In the genomic region with DNA sequence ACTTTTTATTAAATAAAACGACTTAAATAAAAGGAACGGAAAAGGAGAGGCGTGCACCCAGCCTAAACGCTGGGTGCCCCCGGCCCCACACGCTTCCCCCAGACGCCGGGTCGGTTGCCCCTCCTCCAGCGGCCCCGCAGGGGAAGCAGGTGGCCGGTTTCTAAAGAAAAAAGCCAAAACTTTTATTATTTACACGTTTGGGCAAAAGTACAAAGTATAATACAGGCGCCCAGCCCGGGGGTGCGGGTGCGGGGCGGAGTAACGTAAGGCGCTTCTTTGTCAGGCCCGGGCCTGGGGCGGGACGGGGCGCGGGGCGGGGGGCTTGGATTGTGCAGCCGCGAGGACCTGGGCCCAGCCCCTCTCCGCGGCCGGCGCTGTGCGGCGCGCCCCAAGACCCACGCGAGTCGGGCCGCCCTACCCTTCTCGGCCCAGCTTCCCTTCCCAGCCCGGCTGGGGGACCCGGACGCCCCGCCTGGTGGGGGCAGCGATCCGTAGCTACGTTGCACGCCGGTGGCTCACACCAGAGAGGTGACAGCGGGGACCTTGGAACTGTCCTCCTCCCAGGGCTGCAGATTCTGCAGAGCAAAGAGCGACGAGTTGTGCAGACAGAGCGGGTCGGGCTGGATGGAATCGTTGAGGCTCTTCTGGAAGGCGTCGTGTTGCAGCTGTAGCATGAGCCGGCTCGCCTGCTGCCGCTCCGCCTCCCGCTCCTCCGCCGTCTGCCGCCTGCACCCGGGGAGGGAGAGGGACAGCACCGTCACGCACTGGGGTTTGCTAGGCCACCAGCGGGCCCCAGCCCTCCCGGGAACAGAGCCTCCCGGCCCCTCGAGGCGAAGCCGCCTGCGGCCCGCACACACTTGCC, we compare ENCODE assay signal across 8 mouse cellular contexts. TPM values are rescaled to one million over a fixed set of nuclear protein-coding genes. Genes with fewer than 3 reads are reported as not detected.
A peak's percentile ranks its signal among the peaks of the same experiment; 100 is the strongest.
DNase-seq lines count a peak whose midpoint lies in the region; ATAC-seq lines count a peak whose summit lies in the region.
"Had no signal": no experiment of that assay in that cellular context is flagged by ENCODE, and none has a peak within 500 bp of the region (broad histone marks: within the 10 kb centered on the region; RNA-seq: fewer than 3 reads in every experiment).

No protein-coding gene starts in this region.

- H3K9ac ChIP-seq in hindbrain, embryonic 12.5 days, result peak overlapping the region; percentile 63
- H3K9ac ChIP-seq in liver, embryonic 12.5 days, result no peak overlapping the region

- 0 out of 2 replicates have a peak, but pooled peaks cover 4% of the 10 kb centered on the region for H3K9me3 ChIP-seq in hindbrain, embryonic 12.5 days (replicated peaks)
- no peaks in the 10 kb centered on the region for H3K9me3 ChIP-seq in liver, embryonic 12.5 days (replicated peaks)

- H3K27me3 ChIP-seq in hindbrain, embryonic 12.5 days, result peaks cover 90% of the 10 kb centered on the region
- H3K27me3 ChIP-seq in liver, embryonic 12.5 days (replicated peaks), result peaks cover 100% of the 10 kb centered on the region

- H3K4me3 ChIP-seq in hindbrain, embryonic 12.5 days, result peak overlapping the region; percentile 39
- peak overlapping the region; percentile 24 for H3K4me3 ChIP-seq in liver, embryonic 12.5 days
- H3K4me3 ChIP-seq: myocyte had no signal

- peak overlapping the region; percentile 79 for H3K27ac ChIP-seq in hindbrain, embryonic 12.5 days
- no peak overlapping the region for H3K27ac ChIP-seq in liver, embryonic 12.5 days

- DNase-seq in thymus, postnatal 0 days (ENCODE audit: low spot score), result peak; percentile 29
- DNase-seq in thymus, postnatal 36 days, result no peak
- DNase-seq in embryo, embryonic 10.5 days (ENCODE audit: low spot score), result peak; percentile 77
- DNase-seq in urinary bladder, postnatal 25 days (ENCODE audit: low spot score), result no peak

- H3K36me3 ChIP-seq in hindbrain, embryonic 12.5 days, result no peaks in the 10 kb centered on the region
- no peaks in the 10 kb centered on the region for H3K36me3 ChIP-seq in liver, embryonic 12.5 days

- peak; percentile 56 for ATAC-seq in hindbrain, embryonic 12.5 days (ENCODE audit: low FRiP score)
- ATAC-seq in liver, embryonic 12.5 days, result peak; percentile 16; the same call in 1 of the 2 replicates
- no peak for ATAC-seq in erythroid progenitor cell, adult 5-6 weeks (replicated peaks; ENCODE audit: low FRiP score, poor library complexity, severe bottlenecking)

- under 1% methylated on average over 76 of the region's 76 CpGs for WGBS in hindbrain, embryonic 12.5 days
- WGBS in liver, embryonic 12.5 days (ENCODE audit: insufficient replicate concordance), result 1% methylated on average over 71 of the region's 76 CpGs

- peak overlapping the region; percentile 57 for H3K4me2 ChIP-seq in hindbrain, embryonic 12.5 days (replicated peaks)
- H3K4me2 ChIP-seq in liver, embryonic 12.5 days, result peak overlapping the region; percentile 47

- peaks cover 42% of the 10 kb centered on the region for H3K4me1 ChIP-seq in hindbrain, embryonic 12.5 days
- H3K4me1 ChIP-seq in liver, embryonic 12.5 days, result peaks cover 23% of the 10 kb centered on the region

RNA-seq across cellular contexts. Expression of a gene that starts 2.4 kb away (rescaled TPM):
- not detected in 2 replicates for polyA plus RNA-seq in thymus, postnatal 0 days (2015; fragmentation: Nextera tagmentation; extraction: Ambion mirVana)
- polyA plus RNA-seq in hindbrain, embryonic 12.5 days (2016; fragmentation: Nextera tagmentation; extraction: Ambion mirVana), result 29.8 and 33.8 TPM in 2 replicates
- not detected in 2 replicates for polyA plus RNA-seq in liver, embryonic 12.5 days (2016; fragmentation: Nextera tagmentation; extraction: Ambion mirVana)
- not detected in 2 replicates for total RNA-seq in erythroid progenitor cell, adult 5-6 weeks (2015; ENCODE audit: low replicate concordance)
- not detected in 2 replicates for total RNA-seq in erythroid progenitor cell, adult 5-6 weeks (2017; ENCODE audit: low replicate concordance)
- polyA plus RNA-seq: myocyte had no signal

RNA-seq across cellular contexts. Expression of a gene that starts 38.0 kb away (rescaled TPM):
- polyA plus RNA-seq in thymus, postnatal 0 days (2015; fragmentation: Nextera tagmentation; extraction: Ambion mirVana), result 905 and 1,035 TPM in 2 replicates
- polyA plus RNA-seq in hindbrain, embryonic 12.5 days (2016; fragmentation: Nextera tagmentation; extraction: Ambion mirVana), result 615 and 624 TPM in 2 replicates
- polyA plus RNA-seq in liver, embryonic 12.5 days (2016; fragmentation: Nextera tagmentation; extraction: Ambion mirVana), result 966 and 967 TPM in 2 replicates
- total RNA-seq in erythroid progenitor cell, adult 5-6 weeks (2015; ENCODE audit: low replicate concordance), result 400 and 410 TPM in 2 replicates
- 381 and 412 TPM in 2 replicates for total RNA-seq in erythroid progenitor cell, adult 5-6 weeks (2017; ENCODE audit: low replicate concordance)

RNA-seq across cellular contexts. Expression of a gene that starts 53.8 kb away (rescaled TPM):
- polyA plus RNA-seq in thymus, postnatal 0 days (2015; fragmentation: Nextera tagmentation; extraction: Ambion mirVana), result 0.29 and 0.64 TPM in 2 replicates
- polyA plus RNA-seq in hindbrain, embryonic 12.5 days (2016; fragmentation: Nextera tagmentation; extraction: Ambion mirVana), result 9.8 and 10.7 TPM in 2 replicates
- 0.44 and 0.60 TPM in 2 replicates for polyA plus RNA-seq in liver, embryonic 12.5 days (2016; fragmentation: Nextera tagmentation; extraction: Ambion mirVana)
- total RNA-seq in erythroid progenitor cell, adult 5-6 weeks (2015; ENCODE audit: low replicate concordance), result not detected in 2 replicates
- 0.51 TPM in 1 of 2 replicates, not detected in the other for total RNA-seq in erythroid progenitor cell, adult 5-6 weeks (2017; ENCODE audit: low replicate concordance)

Comparison
In these comparisons a context has a peak if more than half of its experiments do, and no peak if none do; other contexts are left out.
1. DNase-seq: peak in thymus, postnatal 0 days (single experiment) and embryo, embryonic 10.5 days (single experiment); none in thymus, postnatal 36 days (0 of 2) and urinary bladder, postnatal 25 days (single experiment).
2. RNA of a gene that starts 2.4 kb away (polyA plus RNA-seq): 29.8 to 33.8 TPM in hindbrain, embryonic 12.5 days; not detected in thymus, postnatal 0 days and not detected in liver, embryonic 12.5 days; every median in the first group is over 10 times any median in the second.